Mouse (Mus musculus) testis, adult 2 months (tissue): Measurements from ENCODE around the gene Tmem41b. TPM values are rescaled to one million over a fixed set of nuclear protein-coding genes. Genes with fewer than 3 reads are reported as not detected.
"Not testable (repeated sequence)": the region's sequence is repeated elsewhere in the genome, so short reads cannot be mapped to it uniquely, and the experiment has no call there.

Source experiments
- H3K27ac ChIP-seq: fragments of 200-500 bp; 2 replicates; pipeline ENCODE4 v1.5.1; 2012; ENCODE audit warnings: low read depth, low read length; ENCODE audit not compliant: control insufficient read depth, insufficient read depth
- H3K27me3 ChIP-seq: fragments of 200-500 bp; 2 replicates; pipeline ENCODE4 v1.6.1; 2012; ENCODE audit warnings: mild to moderate bottlenecking, low read length, moderate library complexity; ENCODE audit not compliant: control insufficient read depth, insufficient read depth
- H3K36me3 ChIP-seq: fragments of 200-500 bp; 2 replicates; pipeline ENCODE4 v1.6.1; 2012; ENCODE audit warnings: mild to moderate bottlenecking, low read length; ENCODE audit not compliant: control insufficient read depth, insufficient read depth
- H3K4me1 ChIP-seq: fragments of 200-500 bp; 2 replicates; pipeline ENCODE4 v1.6.1; 2012; ENCODE audit warnings: low read length; ENCODE audit not compliant: control insufficient read depth, insufficient read depth
- H3K4me3 ChIP-seq: fragments of 200-500 bp; 2 replicates; pipeline ENCODE4 v1.5.1; 2012; ENCODE audit warnings: low read depth, mild to moderate bottlenecking, low read length, moderate library complexity, mixed read lengths; ENCODE audit not compliant: control insufficient read depth
- CTCF ChIP-seq: fragments of 200-500 bp; IDR thresholded peaks from 2 replicates; pipeline ENCODE4 v1.5.1; 2012; ENCODE audit warnings: low read depth, mild to moderate bottlenecking, inconsistent platforms, low read length, moderate library complexity; ENCODE audit not compliant: control insufficient read depth, insufficient read depth, insufficient replicate concordance
- POLR2A ChIP-seq: fragments of 200-500 bp; IDR thresholded peaks from 2 replicates; pipeline ENCODE4 v1.6.1; 2012; ENCODE audit warnings: low read depth, mild to moderate bottlenecking, inconsistent platforms, low read length, moderate library complexity; ENCODE audit not compliant: control insufficient read depth
- polyA plus RNA-seq: library from polyadenylated mRNA; depleted of rRNA; stranded (reverse); fragments of >200 nt; gene quantifications from 2 replicates; pipeline ENCODE4 v1.2.3, GENCODE M21; 2012; rRNA removed

Tmem41b gene
- polyA plus RNA-seq, result 43.2 and 54.8 TPM in 2 replicates

- not testable (repeated sequence) for H3K27me3 ChIP-seq, H3K4me1 ChIP-seq, H3K36me3 ChIP-seq
- Histone ChIP-seq H3K27ac (peak within 1 kb of the TSS; percentile 93), H3K4me3 (peak within 1 kb of the TSS; percentile 94)
Observed at GRCm38 (mm10) chr7:109986775-109987174, at the start of gene Tmem41b. Tmem41b (minus strand) TSS chr7:109986929.

- Histone ChIP-seq H3K27ac (no peak overlapping the region), H3K27me3 (no peaks in the 10 kb centered on the region), H3K4me1 (no peaks in the 10 kb centered on the region), H3K4me3 (no peak overlapping the region), H3K36me3 (no peaks in the 10 kb centered on the region; the same call in 1 of the 2 replicates)
- no peak for TF ChIP-seq POLR2A
- no peak for TF ChIP-seq CTCF
Observed at GRCm38 (mm10) chr7:110030342-110030741, 43.6 kb upstream of the Tmem41b start.

DNA sequence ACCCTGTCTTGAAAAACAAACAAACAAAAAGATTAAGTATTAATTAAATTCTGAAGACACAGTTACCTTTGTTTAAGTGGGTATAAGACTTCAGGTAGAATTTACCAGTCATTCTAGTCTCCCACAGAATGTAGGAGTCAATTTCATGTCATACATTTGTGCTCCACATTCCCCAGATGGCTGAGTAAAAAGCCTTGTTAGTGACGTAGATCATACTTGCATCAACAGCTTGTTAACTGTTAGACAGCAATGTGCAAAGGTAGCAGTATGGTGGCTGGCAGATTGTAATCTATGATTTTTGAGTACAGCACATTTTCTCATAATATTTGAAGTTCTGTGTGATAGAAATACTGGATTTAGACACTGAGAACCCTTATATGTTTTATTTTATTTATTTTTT, 42.1 kb upstream of the Tmem41b start:
- Histone ChIP-seq H3K27me3 (no peaks in the 10 kb centered on the region), H3K36me3 (no peaks in the 10 kb centered on the region; the same call in 1 of the 2 replicates), H3K27ac (no peak overlapping the region), H3K4me1 (no peaks in the 10 kb centered on the region), H3K4me3 (no peak overlapping the region)
- TF ChIP-seq POLR2A (no peak), CTCF (no peak)

GRCm38 (mm10) chr7:110026594-110026993, 39.9 kb upstream of the Tmem41b start:
- Histone ChIP-seq H3K27ac (no peak overlapping the region), H3K4me1 (no peaks in the 10 kb centered on the region), H3K36me3 (no peaks in the 10 kb centered on the region; the same call in 1 of the 2 replicates), H3K27me3 (no peaks in the 10 kb centered on the region), H3K4me3 (no peak overlapping the region)
- TF ChIP-seq CTCF (no peak), POLR2A (no peak)

- H3K27ac ChIP-seq, result no peak overlapping the region
- H3K4me3 ChIP-seq, result no peak overlapping the region
- H3K36me3 ChIP-seq, result no peaks in the 10 kb centered on the region; the same call in 1 of the 2 replicates
- TF ChIP-seq CTCF (no peak), POLR2A (no peak)
- H3K27me3 ChIP-seq, result no peaks in the 10 kb centered on the region
- no peaks in the 10 kb centered on the region for H3K4me1 ChIP-seq
Observed at GRCm38 (mm10) chr7:110023553-110023952, 36.8 kb upstream of the Tmem41b start.

- Histone ChIP-seq H3K27ac (peak overlapping the region; percentile 81), H3K4me1 (no peaks in the 10 kb centered on the region), H3K27me3 (no peaks in the 10 kb centered on the region), H3K4me3 (peak overlapping the region; percentile 85), H3K36me3 (no peaks in the 10 kb centered on the region)
- TF ChIP-seq POLR2A, result no peak
- no peak for TF ChIP-seq CTCF
Observed at GRCm38 (mm10) chr7:110018631-110019482, 32.1 kb upstream of the Tmem41b start.

DNA sequence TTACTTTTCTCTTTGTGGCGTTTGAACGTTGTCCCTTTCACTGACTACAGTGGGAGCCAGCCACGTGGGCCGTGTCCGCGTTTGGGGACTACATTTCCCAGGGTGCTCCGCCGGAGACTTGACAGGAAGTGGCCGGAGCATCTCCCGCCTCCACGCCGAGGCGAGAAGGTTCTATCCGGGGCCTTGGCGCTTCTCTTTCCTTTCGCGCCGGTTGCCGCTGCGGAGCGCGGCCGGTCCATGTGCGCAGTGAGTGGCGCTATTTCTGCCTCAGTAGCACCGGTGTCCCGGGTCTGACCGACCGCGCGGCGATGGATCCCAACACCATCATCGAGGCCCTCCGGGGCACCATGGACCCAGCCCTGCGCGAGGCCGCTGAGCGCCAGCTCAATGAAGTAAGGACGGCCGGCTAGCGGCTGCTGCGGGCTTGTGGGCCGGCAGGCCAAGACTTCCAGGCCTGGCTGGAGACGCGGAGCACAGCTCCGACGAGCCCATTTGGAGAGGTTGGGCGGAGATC, 31.4 kb upstream of the Tmem41b start, which contains the start of gene Ipo7:
Ipo7 (plus strand) TSS at position 158 of the 514 bp plus-strand sequence.
- TF ChIP-seq CTCF (no peak), POLR2A (peak; percentile 95)
- Histone ChIP-seq H3K27ac (peak within 1 kb of the TSS; percentile 81), H3K36me3 (no peaks in the 10 kb centered on the region), H3K4me3 (peak within 1 kb of the TSS; percentile 85), H3K27me3 (no peaks in the 10 kb centered on the region), H3K4me1 (no peaks in the 10 kb centered on the region)
